Mouse (Mus musculus) adrenal gland, adult (tissue): ENCODE data around the gene Sub1.

ENCODE experiments used
- DNase-seq, 2 experiments: peaks; one replicate each; pipeline ENCODE4 v3.0.0; 2022 to 2023; ENCODE audit warnings: low spot score in 1 of 2; ENCODE audit not compliant: inconsistent age in 2 of 2

The Sub1 gene

GRCm38 (mm10) chr15:11968851-11969250, 27.9 kb downstream of the Sub1 start:
- no peak for DNase-seq

GRCm38 (mm10) chr15:11966367-11966766, 30.4 kb downstream of the Sub1 start:
- peak; percentile 19 to 78 for DNase-seq

- no peak for DNase-seq
These were observed 31.5 kb downstream of the Sub1 start for GRCm38 (mm10) chr15:11965201-11965845.

GRCm38 (mm10) chr15:11963791-11964525, 32.8 kb downstream of the Sub1 start:
- peak in 1 of 2 experiments; percentile 36 for DNase-seq

GRCm38 (mm10) chr15:11959716-11960115, 37.1 kb downstream of the Sub1 start:
- DNase-seq, result no peak

GRCm38 (mm10) chr15:11956129-11956528, 40.7 kb downstream of the Sub1 start:
- DNase-seq, result no peak

GRCm38 (mm10) chr15:11954190-11954589, 42.6 kb downstream of the Sub1 start:
- DNase-seq, result peak; percentile 11 to 63

- no peak for DNase-seq
These were observed 44.6 kb downstream of the Sub1 start for GRCm38 (mm10) chr15:11952159-11952558.

GRCm38 (mm10) chr15:11951181-11951580, 45.6 kb downstream of the Sub1 start:
- no peak for DNase-seq

GRCm38 (mm10) chr15:11950144-11950543, 46.6 kb downstream of the Sub1 start:
- DNase-seq, result no peak

GRCm38 (mm10) chr15:11949490-11949889, 47.3 kb downstream of the Sub1 start:
- DNase-seq, result no peak

GRCm38 (mm10) chr15:11940855-11941254, 55.9 kb downstream of the Sub1 start:
- no peak for DNase-seq
